Mouse (Mus musculus) limb, embryonic 12.5 days (tissue): Measurements from ENCODE around the gene Kcnab1. TPM values are rescaled to one million over a fixed set of nuclear protein-coding genes. Genes with fewer than 3 reads are reported as not detected.
A peak's percentile ranks its signal among the peaks of the same experiment; 100 is the strongest.

Experiments used
- ATAC-seq: fragments of 200-750 bp; cut with Nextera tagmentation; 2 replicates; pipeline ENCODE4 v1.8.0; 2017; ENCODE audit warnings: low read depth, moderate TSS enrichment; ENCODE audit not compliant: insufficient number of reproducible peaks, insufficient read depth, low FRiP score, low TSS enrichment
- H3K27ac ChIP-seq: fragments of 300-500 bp; sonication (generic); 2 replicates; pipeline ENCODE4 v1.5.1; 2016; ENCODE audit warnings: mild to moderate bottlenecking, moderate library complexity
- H3K27me3 ChIP-seq: fragments of 300-500 bp; sonication (generic); 2 replicates; pipeline ENCODE4 v1.6.1; 2016; ENCODE audit warnings: mild to moderate bottlenecking, moderate library complexity
- H3K36me3 ChIP-seq: fragments of 300-500 bp; sonication (generic); 2 replicates; pipeline ENCODE4 v1.6.1; 2016; ENCODE audit warnings: mild to moderate bottlenecking, moderate library complexity
- H3K4me1 ChIP-seq: fragments of 300-500 bp; sonication (generic); replicated peaks from 2 replicates; pipeline ENCODE4 v1.6.1; 2016
- H3K4me2 ChIP-seq: fragments of 300-500 bp; sonication (generic); 2 replicates; pipeline ENCODE4 v1.6.1; 2016; ENCODE audit warnings: mild to moderate bottlenecking, moderate library complexity
- H3K4me3 ChIP-seq: fragments of 300-500 bp; sonication (generic); replicated peaks from 2 replicates; pipeline ENCODE4 v1.5.1; 2016; ENCODE audit warnings: mild to moderate bottlenecking
- H3K9ac ChIP-seq: fragments of 300-500 bp; sonication (generic); replicated peaks from 2 replicates; pipeline ENCODE4 v1.6.1; 2016; ENCODE audit warnings: mild to moderate bottlenecking, moderate library complexity
- H3K9me3 ChIP-seq: fragments of 300-500 bp; sonication (generic); 2 replicates; pipeline ENCODE4 v1.6.1; 2016; ENCODE audit warnings: mild to moderate bottlenecking, moderate library complexity
- WGBS: fragments of 180-500 bp; shearing (Covaris S2); methylation state at CpG from one replicate; pipeline ENCODE4 v1.1.7; 2016; 5-methylcytosine and 5-hydroxymethylcytosine counted together
- polyA plus RNA-seq: library from polyadenylated mRNA; unstranded; fragments of >200 nt; fragmentation: Nextera tagmentation; extraction: Ambion mirVana; gene quantifications from 2 replicates; pipeline ENCODE4 v1.2.1, GENCODE M21; 2016

Kcnab1 gene
- polyA plus RNA-seq, 1 experiment from 2014 or later = 8.5 TPM

DNA sequence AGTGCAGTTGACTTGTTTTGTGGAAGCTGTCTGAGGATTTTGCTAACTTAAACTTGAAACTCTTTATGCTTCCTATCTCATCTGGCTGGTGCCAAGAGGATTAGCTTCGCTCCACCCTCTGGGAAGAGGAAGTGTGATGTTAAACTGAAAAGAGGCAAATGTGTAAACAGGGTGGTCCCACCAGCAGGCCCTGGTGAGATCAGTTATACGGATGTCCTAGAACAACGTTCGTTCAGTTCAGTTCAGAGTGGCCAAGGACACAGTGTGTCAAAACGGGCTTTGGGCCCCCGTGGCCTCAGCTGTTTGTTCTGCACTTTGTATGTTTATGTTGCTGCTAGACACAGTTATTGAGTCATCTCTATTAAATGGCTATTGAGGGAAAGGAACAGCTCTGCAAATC is 246.3 kb downstream of the Kcnab1 start:
- WGBS = 80% methylated on average over 6 of the region's 6 CpGs
- Histone ChIP-seq H3K9ac (no peak overlapping the region), H3K4me3 (no peak overlapping the region), H3K27me3 (no peaks in the 10 kb centered on the region), H3K27ac (no peak overlapping the region), H3K9me3 (no peaks in the 10 kb centered on the region), H3K4me1 (no peaks in the 10 kb centered on the region), H3K36me3 (no peaks in the 10 kb centered on the region), H3K4me2 (no peak overlapping the region)
- no peak for ATAC-seq

DNA sequence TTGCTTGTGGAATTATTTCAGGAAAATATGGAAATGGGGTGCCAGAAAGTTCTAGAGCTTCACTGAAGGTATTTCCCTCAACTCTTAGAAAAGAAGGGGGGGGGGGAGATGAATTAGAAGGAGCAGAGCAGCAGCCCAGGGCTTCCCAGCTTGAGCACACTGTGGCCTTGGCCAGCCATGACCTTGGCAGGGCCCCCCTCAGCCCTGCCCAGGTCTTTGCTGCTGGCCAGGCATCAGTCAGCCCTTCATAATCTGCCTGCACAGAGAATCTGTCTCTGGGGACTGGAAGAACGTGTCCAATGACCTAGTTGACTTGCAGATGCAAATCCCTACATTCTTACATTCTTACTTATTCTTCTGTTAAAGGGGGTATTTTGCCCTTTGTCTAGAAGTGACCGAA is 249.1 kb downstream of the Kcnab1 start:
- WGBS = 74% methylated on average over 2 of the region's 2 CpGs
- H3K36me3 ChIP-seq = peaks cover 9% of the 10 kb centered on the region; the same call in 1 of the 2 replicates
- H3K9ac ChIP-seq = no peak overlapping the region

DNA sequence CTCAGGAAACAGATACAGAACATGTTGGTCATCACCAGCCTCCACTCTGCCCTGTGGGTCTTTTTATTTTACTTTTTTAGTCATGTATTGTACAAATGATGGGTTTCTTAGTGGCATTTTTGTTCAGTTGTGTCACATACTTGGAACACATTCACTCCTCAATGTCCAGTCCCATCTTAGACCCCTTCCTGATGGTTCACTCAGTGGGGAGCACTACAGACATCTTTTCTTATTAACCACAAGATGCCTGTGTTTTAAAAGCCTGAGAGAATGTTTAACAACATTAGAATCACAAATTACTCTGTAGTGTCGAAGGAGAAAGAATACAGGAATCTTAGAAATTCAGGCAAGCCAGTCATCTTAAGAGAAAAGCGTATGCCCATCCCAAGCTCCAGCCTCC is 249.7 kb downstream of the Kcnab1 start:
- ATAC-seq = no peak

More for the DNA sequence above, 249.1 kb downstream of the Kcnab1 start:
- Histone ChIP-seq H3K27ac (no peak overlapping the region), H3K4me3 (no peak overlapping the region), H3K9me3 (no peaks in the 10 kb centered on the region), H3K4me1 (no peaks in the 10 kb centered on the region), H3K4me2 (no peak overlapping the region), H3K27me3 (no peaks in the 10 kb centered on the region)
- no peak for ATAC-seq

DNA sequence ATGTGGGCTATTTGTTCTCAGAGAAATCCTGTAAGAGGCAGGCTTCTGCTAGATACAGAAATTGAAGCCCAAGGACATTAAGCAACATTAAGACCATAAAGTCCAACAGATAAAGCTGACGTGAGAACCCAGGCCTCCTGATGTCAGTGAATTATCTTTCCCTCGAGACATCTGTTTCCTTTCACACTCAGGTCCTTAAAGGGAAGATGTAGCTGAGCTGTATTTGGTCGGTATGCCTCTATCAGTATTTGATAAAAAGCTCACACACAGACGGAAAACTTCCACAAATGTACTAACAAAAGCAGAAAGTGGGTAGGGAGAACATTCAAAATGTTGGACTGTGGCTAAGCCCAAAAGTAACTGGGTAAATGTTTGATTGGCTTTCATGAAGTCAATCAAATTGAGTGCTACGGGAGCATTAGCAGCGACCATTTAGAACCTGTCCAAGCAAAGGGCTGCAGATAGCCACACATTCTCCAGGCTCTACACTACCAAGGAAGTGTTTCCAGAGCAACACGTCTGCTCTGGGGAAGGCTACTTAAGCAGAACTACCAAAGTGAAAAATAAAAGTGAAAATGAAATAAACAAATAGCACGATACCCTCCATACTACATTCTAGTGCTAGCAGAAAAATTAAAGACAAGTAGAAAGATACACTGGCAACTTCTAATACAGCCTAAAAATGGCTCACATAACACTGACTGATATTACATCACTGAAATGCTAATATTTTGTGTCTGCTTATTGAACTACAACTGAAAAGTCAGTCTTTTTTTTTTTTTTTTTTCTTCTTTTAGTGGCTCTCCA is 251.2 kb downstream of the Kcnab1 start:
- Histone ChIP-seq H3K4me1 (no peaks in the 10 kb centered on the region), H3K27me3 (no peaks in the 10 kb centered on the region), H3K4me2 (no peak overlapping the region), H3K4me3 (no peak overlapping the region), H3K9ac (no peak overlapping the region), H3K27ac (no peak overlapping the region), H3K36me3 (peaks cover 20% of the 10 kb centered on the region), H3K9me3 (no peaks in the 10 kb centered on the region)
- ATAC-seq = no peak
- WGBS = 64% methylated on average over 8 of the region's 8 CpGs

More for the DNA sequence above, 249.7 kb downstream of the Kcnab1 start:
- no peaks in the 10 kb centered on the region for H3K4me1 ChIP-seq
- H3K27ac ChIP-seq = no peak overlapping the region
- H3K4me2 ChIP-seq = no peak overlapping the region
- no peaks in the 10 kb centered on the region for H3K9me3 ChIP-seq
- WGBS = 90% methylated on average over 2 of the region's 2 CpGs
- peaks cover 12% of the 10 kb centered on the region; the same call in 1 of the 2 replicates for H3K36me3 ChIP-seq
- no peak overlapping the region for H3K9ac ChIP-seq
- no peak overlapping the region for H3K4me3 ChIP-seq
- no peaks in the 10 kb centered on the region for H3K27me3 ChIP-seq

DNA sequence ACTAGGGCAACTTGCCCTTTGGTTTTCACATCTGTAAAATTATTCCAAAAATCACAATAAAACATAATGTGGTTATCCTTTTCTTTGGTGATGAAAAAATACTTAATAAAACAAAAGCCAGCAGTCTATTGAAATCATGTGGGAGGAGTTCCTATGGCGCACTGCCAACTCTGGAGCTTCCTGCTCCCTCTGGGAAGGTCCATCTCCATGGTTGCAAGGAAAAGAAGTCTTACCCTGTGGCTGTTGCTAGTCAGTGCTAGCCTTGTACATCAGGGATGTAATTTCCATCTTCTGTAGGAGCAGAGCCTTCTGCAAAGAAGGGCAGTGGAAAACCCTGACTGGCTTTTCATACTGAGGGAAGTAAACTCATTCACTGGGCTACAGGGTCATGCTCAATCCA is 254.3 kb downstream of the Kcnab1 start:
- H3K4me3 ChIP-seq = no peak overlapping the region
- H3K4me2 ChIP-seq = no peak overlapping the region
- H3K27me3 ChIP-seq = no peaks in the 10 kb centered on the region
- H3K4me1 ChIP-seq = 0 out of 2 replicates have a peak, but pooled peaks cover 3% of the 10 kb centered on the region
- no peak overlapping the region for H3K9ac ChIP-seq
- 97% methylated on average over 1 of the region's 1 CpGs for WGBS
- H3K36me3 ChIP-seq = peaks cover 29% of the 10 kb centered on the region
- no peak for ATAC-seq
- no peaks in the 10 kb centered on the region for H3K9me3 ChIP-seq
- H3K27ac ChIP-seq = no peak overlapping the region

DNA sequence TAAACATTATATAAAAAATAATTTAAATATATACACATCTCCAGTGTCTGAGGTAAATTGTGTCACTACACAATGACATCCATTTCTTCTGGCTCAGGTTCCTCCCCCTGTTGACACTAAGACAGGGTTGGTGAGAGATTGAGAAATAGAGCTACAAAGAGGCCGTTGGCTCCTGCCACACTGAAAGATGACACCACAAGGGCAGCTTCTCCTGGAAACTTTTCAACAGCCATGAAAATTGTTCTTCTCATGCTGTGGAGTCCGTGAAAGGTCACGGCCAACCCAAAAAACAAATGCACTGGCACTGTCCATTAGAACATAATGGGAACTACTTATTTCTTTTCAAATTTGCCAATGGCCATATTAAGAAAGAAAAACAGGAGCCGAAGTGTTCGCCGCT is 256.0 kb downstream of the Kcnab1 start:
- no peak for ATAC-seq
- WGBS = 69% methylated on average over 6 of the region's 6 CpGs
- Histone ChIP-seq H3K27ac (no peak overlapping the region), H3K27me3 (no peaks in the 10 kb centered on the region), H3K9ac (no peak overlapping the region), H3K36me3 (peaks cover 39% of the 10 kb centered on the region), H3K4me3 (no peak overlapping the region), H3K4me2 (no peak overlapping the region), H3K4me1 (0 out of 2 replicates have a peak, but pooled peaks cover 3% of the 10 kb centered on the region), H3K9me3 (no peaks in the 10 kb centered on the region)

DNA sequence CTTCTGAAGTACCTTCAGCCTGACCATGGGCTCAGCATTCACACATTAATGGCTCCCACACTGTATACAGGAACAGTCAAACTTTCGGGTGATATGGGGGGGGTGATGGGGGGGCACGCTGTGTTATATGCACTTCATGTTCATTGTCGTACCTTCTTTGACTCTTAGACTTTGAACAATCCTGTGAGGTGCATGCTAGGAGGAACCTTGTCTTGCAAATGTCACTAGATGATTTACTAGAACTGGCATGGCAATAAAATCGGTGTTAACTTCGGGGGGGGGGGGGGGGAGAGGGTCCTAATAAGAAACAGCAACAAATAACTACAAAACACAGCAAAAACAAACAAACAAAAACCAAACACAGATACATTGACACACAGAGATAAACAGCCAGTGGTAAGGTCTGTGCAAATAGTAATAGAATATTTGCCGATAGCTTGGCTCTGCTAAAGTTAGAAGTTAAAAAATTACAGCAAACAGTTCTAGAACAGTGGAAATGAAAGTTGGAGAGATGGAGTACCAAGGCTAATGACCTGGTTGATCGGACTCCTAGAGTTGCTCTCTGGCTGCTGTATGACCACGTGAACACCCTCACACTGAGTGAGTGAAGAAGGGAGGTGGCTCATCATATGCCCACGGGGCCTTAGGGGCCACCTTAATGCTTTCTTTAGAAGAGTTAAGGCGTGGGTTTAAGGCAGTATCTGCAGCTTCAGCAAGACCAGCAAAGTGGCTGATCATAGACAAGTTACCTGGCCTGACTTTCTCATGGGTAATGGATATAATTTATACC is 256.9 kb downstream of the Kcnab1 start:
- peaks cover 47% of the 10 kb centered on the region for H3K36me3 ChIP-seq
- 0 out of 2 replicates have a peak, but pooled peaks cover 3% of the 10 kb centered on the region for H3K4me1 ChIP-seq
- H3K9ac ChIP-seq = no peak overlapping the region
- no peaks in the 10 kb centered on the region for H3K27me3 ChIP-seq
- no peak overlapping the region for H3K27ac ChIP-seq
- no peak overlapping the region for H3K4me2 ChIP-seq
- no peak for ATAC-seq
- no peaks in the 10 kb centered on the region for H3K9me3 ChIP-seq
- 68% methylated on average over 9 of the region's 10 CpGs for WGBS
- no peak overlapping the region for H3K4me3 ChIP-seq

DNA sequence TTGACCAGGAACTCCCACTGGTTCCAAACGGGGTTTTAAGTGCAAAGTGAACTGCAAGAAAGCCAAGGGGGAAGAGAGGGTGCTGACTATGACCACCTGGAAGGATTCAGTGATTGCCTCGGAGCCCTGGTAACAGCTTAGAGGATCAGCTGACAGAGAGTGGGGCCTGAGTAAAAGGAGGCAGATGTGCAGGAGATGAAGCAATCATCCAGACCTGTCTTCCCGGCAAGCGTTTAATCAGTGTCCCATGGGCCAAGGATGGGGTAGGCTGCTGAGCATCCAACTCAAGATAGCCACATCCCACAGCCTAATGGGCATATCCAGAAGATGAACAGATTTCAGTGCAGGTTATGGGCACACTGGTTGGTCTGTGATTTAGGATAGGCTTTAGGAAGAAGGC is 258.8 kb downstream of the Kcnab1 start:
- no peaks in the 10 kb centered on the region for H3K9me3 ChIP-seq
- no peak overlapping the region for H3K27ac ChIP-seq
- H3K4me2 ChIP-seq = no peak overlapping the region
- 0 out of 2 replicates have a peak, but pooled peaks cover 3% of the 10 kb centered on the region for H3K4me1 ChIP-seq
- 65% methylated on average over 4 of the region's 4 CpGs for WGBS
- H3K36me3 ChIP-seq = peaks cover 56% of the 10 kb centered on the region
- ATAC-seq = no peak
- H3K4me3 ChIP-seq = no peak overlapping the region
- 0 out of 2 replicates have a peak overlapping the region, but pooled peaks have one; percentile 8 for H3K9ac ChIP-seq
- no peaks in the 10 kb centered on the region for H3K27me3 ChIP-seq

DNA sequence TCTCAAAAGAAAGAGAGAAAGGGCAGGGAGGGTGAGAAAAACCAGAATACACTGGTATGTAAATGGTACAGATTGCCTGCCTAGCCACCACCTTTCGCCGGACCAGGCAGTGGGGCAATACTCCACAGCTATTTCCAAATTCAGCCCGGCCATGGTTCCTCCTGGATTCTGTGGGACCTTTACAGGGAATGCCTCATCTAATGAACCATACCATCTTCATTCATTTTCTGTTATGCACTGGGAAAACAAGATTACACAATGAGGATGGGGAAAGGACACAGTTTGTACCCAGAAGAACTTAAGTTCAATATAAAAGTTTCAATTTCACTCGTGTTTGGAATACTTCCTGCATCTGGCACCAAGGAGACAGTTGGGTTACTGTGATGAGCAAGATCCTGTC is 263.4 kb downstream of the Kcnab1 start:
- no peaks in the 10 kb centered on the region for H3K27me3 ChIP-seq
- H3K27ac ChIP-seq = no peak overlapping the region
- WGBS = 91% methylated on average over 4 of the region's 4 CpGs
- peaks cover 75% of the 10 kb centered on the region for H3K36me3 ChIP-seq
- no peak overlapping the region for H3K9ac ChIP-seq
- no peak overlapping the region for H3K4me2 ChIP-seq
- H3K9me3 ChIP-seq = no peaks in the 10 kb centered on the region
- no peak for ATAC-seq
- H3K4me1 ChIP-seq = no peaks in the 10 kb centered on the region
- no peak overlapping the region for H3K4me3 ChIP-seq

DNA sequence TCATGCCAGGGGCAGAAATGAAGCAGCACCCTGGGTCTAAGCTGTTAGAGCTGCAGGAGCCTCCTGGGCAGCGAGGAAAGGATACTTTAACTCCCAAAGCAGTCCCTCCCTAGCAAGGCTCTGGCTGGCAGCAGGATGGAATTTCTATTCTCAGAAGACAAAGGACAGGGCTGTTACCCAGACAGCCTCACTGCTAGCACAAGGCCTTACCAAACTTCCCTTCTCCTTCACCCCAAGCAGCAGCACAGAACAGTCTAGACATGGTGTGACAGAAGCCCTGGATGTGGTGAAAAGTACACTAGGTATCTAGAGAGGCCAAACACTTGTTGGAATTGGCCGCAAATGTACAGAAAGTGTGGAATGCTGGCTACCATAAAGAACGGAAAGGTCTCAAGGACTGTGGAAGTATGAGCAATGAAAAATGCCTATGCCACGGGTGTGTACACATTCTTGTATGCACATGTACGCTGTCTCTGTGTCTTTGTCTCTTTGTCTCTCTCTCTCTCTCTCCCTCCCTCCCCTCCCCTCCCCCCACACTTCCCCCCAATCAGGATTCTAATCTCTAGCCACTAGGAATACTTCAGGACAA is 264.5 kb downstream of the Kcnab1 start:
- Histone ChIP-seq H3K4me3 (no peak overlapping the region), H3K4me1 (no peaks in the 10 kb centered on the region), H3K9me3 (no peaks in the 10 kb centered on the region), H3K27me3 (no peaks in the 10 kb centered on the region), H3K9ac (no peak overlapping the region), H3K27ac (no peak overlapping the region), H3K4me2 (no peak overlapping the region), H3K36me3 (peaks cover 70% of the 10 kb centered on the region)
- ATAC-seq = no peak
- WGBS = 92% methylated on average over 5 of the region's 5 CpGs

DNA sequence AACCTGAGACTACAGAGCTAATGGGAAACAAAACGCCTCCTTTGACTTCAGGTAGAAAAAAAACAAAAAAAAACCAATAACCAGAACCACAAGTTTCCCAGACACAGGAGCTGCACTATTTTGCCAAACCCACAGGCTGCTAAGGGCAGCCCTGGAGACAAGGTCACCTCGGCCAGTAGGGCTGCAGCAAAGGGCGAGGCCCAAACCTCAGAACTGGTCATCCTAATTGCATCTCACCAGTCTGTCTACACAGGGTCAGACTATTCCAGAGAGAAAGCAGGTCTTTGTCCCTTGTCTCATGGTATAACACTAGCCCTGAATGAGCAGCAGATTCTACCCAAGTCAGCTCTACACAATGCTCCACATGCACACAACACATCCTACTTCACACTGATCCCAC is 265.5 kb downstream of the Kcnab1 start:
- no peaks in the 10 kb centered on the region for H3K9me3 ChIP-seq
- no peaks in the 10 kb centered on the region for H3K4me1 ChIP-seq
- ATAC-seq = no peak
- no peak overlapping the region for H3K4me3 ChIP-seq
- peak overlapping the region; percentile 35; the same call in 1 of the 2 replicates for H3K27ac ChIP-seq
- no peak overlapping the region for H3K9ac ChIP-seq
- WGBS = 67% methylated on average over 3 of the region's 3 CpGs
- no peak overlapping the region for H3K4me2 ChIP-seq
- peaks cover 74% of the 10 kb centered on the region for H3K36me3 ChIP-seq
- no peaks in the 10 kb centered on the region for H3K27me3 ChIP-seq
